Comparison of ENCODE assay signal across 24 mouse cellular contexts in the genomic region with DNA sequence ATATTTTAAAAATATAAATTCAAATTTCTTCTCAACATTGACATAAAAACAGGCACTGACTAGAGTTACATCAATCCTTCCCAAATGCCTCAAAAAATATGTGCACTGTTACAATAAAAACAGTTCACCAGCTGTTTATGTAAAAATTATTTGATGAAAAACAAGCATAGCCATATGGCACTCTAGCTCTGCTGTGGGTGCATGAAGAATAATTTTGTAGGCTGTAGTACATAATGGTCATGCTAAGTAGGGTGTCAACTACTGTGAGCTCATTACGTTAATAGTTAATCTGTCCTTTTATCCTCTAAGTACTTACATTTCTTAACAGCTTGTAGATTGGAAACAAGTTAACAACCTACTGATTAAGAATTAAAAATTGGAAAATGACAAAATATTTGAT. TPM values are rescaled to one million over a fixed set of nuclear protein-coding genes. Genes with fewer than 3 reads are reported as not detected.
A peak's percentile ranks its signal among the peaks of the same experiment; 100 is the strongest.
DNase-seq lines count a peak whose midpoint lies in the region; ATAC-seq and TF ChIP-seq lines count a peak whose summit lies in the region.
"Had no signal": no experiment of that assay in that cellular context is flagged by ENCODE, and none has a peak within 500 bp of the region (broad histone marks: within the 10 kb centered on the region; RNA-seq: fewer than 3 reads in every experiment).

No protein-coding gene starts in this region.

- H3K36me3 ChIP-seq in midbrain, postnatal 0 days (ENCODE audit: insufficient read depth, low read length), result no peaks in the 10 kb centered on the region
- H3K36me3 ChIP-seq in midbrain, embryonic 15.5 days (replicated peaks), result no peaks in the 10 kb centered on the region
- H3K36me3 ChIP-seq: embryonic facial prominence, embryonic 10.5 days; heart, embryonic 15.5 days; hindbrain, embryonic 13.5 days had no signal

- H3K4me1 ChIP-seq in midbrain, postnatal 0 days (ENCODE audit: insufficient read depth, low read length), result no peaks in the 10 kb centered on the region
- no peaks in the 10 kb centered on the region for H3K4me1 ChIP-seq in midbrain, embryonic 15.5 days
- H3K4me1 ChIP-seq: embryonic facial prominence, embryonic 10.5 days; heart, embryonic 15.5 days; hindbrain, embryonic 13.5 days had no signal

- H3K9ac ChIP-seq in midbrain, postnatal 0 days (replicated peaks; ENCODE audit: low read length, poor library complexity, severe bottlenecking), result no peak overlapping the region
- H3K9ac ChIP-seq in midbrain, embryonic 15.5 days, result no peak overlapping the region
- H3K9ac ChIP-seq: heart, embryonic 15.5 days; hindbrain, embryonic 13.5 days had no signal

- H3K4me3 ChIP-seq in midbrain, postnatal 0 days (ENCODE audit: low read depth, low read length), result no peak overlapping the region
- H3K4me3 ChIP-seq in midbrain, embryonic 15.5 days, result no peak overlapping the region
- H3K4me3 ChIP-seq: embryonic facial prominence, embryonic 10.5 days; heart, adult 2 months; heart, embryonic 15.5 days; hindbrain, embryonic 13.5 days had no signal

- ATAC-seq in midbrain, postnatal 0 days (ENCODE audit: low FRiP score), result no peak
- ATAC-seq in midbrain, embryonic 15.5 days (replicated peaks), result no peak
- ATAC-seq: hindbrain, postnatal 0 days had no signal

- peak; percentile 2 for DNase-seq in layer of hippocampus, adult 11-12 months (ENCODE audit: low spot score)
- DNase-seq in layer of hippocampus, postnatal 10 days (ENCODE audit: low spot score in 2 of 2), result no peak
- peak; percentile 1 for DNase-seq in midbrain, postnatal 0 days (ENCODE audit: low spot score)
- DNase-seq in brain, embryonic 18.5 days (ENCODE audit: low read depth, low spot score), result peak; percentile 10
- peak; percentile 13 for DNase-seq in layer of hippocampus, adult 9-11 months
- DNase-seq in c-Kit-positive CD71-positive TER-119-positive erythroid progenitor cells, embryonic 14.5 days (ENCODE audit: low spot score), result no peak
- DNase-seq in left cerebral cortex, postnatal 25 days (ENCODE audit: low spot score in 2 of 2), result no peak
- DNase-seq: adrenal gland, adult 2 months; adrenal gland, postnatal 25 days; cerebellum, adult 2 months; cerebellum, postnatal 10 days; gastrocnemius, postnatal 14 days; heart, adult 2 months; heart, postnatal 14 days had no signal

- H3K4me2 ChIP-seq in midbrain, postnatal 0 days (ENCODE audit: low read depth, low read length, poor library complexity, severe bottlenecking), result no peak overlapping the region
- H3K4me2 ChIP-seq in midbrain, embryonic 15.5 days, result no peak overlapping the region
- H3K4me2 ChIP-seq: heart, embryonic 11.5 days; heart, embryonic 15.5 days; hindbrain, embryonic 13.5 days had no signal

- intact Hi-C loops in left cerebral cortex, postnatal 25 days (cut with DNase I), result no loop called here

- H3K27ac ChIP-seq in midbrain, postnatal 0 days (ENCODE audit: low read depth, low read length), result no peak overlapping the region
- no peak overlapping the region for H3K27ac ChIP-seq in midbrain, embryonic 15.5 days
- H3K27ac ChIP-seq: embryonic facial prominence, embryonic 10.5 days; heart, adult 2 months; heart, embryonic 15.5 days; hindbrain, embryonic 13.5 days; hindbrain, postnatal 0 days had no signal

- 73% methylated on average over 1 of the region's 1 CpGs for WGBS in midbrain, postnatal 0 days
- WGBS in midbrain, embryonic 15.5 days, result 63% methylated on average over 1 of the region's 1 CpGs

- TF ChIP-seq CTCF in midbrain, postnatal 0 days (IDR thresholded peaks at IDR 0.05), result no peak

- no peaks in the 10 kb centered on the region for H3K27me3 ChIP-seq in midbrain, postnatal 0 days (ENCODE audit: insufficient read depth, low read length)
- no peaks in the 10 kb centered on the region for H3K27me3 ChIP-seq in midbrain, embryonic 15.5 days (replicated peaks)
- H3K27me3 ChIP-seq: heart, embryonic 15.5 days; hindbrain, embryonic 13.5 days had no signal

- no peaks in the 10 kb centered on the region for H3K9me3 ChIP-seq in midbrain, postnatal 0 days (ENCODE audit: low read length)
- H3K9me3 ChIP-seq in midbrain, embryonic 15.5 days, result no peaks in the 10 kb centered on the region
- H3K9me3 ChIP-seq: embryonic facial prominence, embryonic 10.5 days; heart, embryonic 15.5 days; hindbrain, embryonic 13.5 days had no signal

RNA-seq across cellular contexts. Expression of a gene that starts 56.5 kb away (rescaled TPM):
- total RNA-seq in layer of hippocampus, postnatal 10 days (2021), result not detected
- not detected in 2 replicates for total RNA-seq in midbrain, postnatal 0 days (2014; rRNA removed)
- not detected in 2 replicates for polyA plus RNA-seq in midbrain, postnatal 0 days (2015; fragmentation: Nextera tagmentation; extraction: Ambion mirVana)
- polyA plus RNA-seq in midbrain, embryonic 15.5 days (2015; fragmentation: Nextera tagmentation; extraction: Ambion mirVana), result not detected in 2 replicates
- not detected for total RNA-seq in left cerebral cortex, postnatal 25 days (2021)
- total RNA-seq: adrenal gland, adult 2 months; adrenal gland, postnatal 25 days; gastrocnemius, adult 18-20 months; gastrocnemius, postnatal 14 days; heart, adult 2 months; heart, postnatal 14 days; hematopoietic stem cell, adult 5-6 weeks; hindbrain, postnatal 0 days had no signal
- polyA plus RNA-seq: adrenal gland, adult 2 months; cerebellum, adult 2 months; embryonic facial prominence, embryonic 10.5 days; embryonic facial prominence, embryonic 14.5 days; gonadal fat pad, adult 2 months; heart, adult 2 months; heart, embryonic 11.5 days; heart, embryonic 15.5 days; hindbrain, embryonic 13.5 days; hindbrain, postnatal 0 days had no signal

Comparison
In these comparisons a context has a peak if more than half of its experiments do, and no peak if none do; other contexts are left out.
1. DNase-seq: peak in layer of hippocampus, adult 11-12 months (single experiment), midbrain, postnatal 0 days (single experiment), brain, embryonic 18.5 days (single experiment) and layer of hippocampus, adult 9-11 months (single experiment); none in layer of hippocampus, postnatal 10 days (0 of 2), c-Kit-positive CD71-positive TER-119-positive erythroid progenitor cells, embryonic 14.5 days (single experiment) and left cerebral cortex, postnatal 25 days (0 of 2).